Mouse (Mus musculus): ENCODE measurements around the gene Mad1l1.

The Mad1l1 gene

DNA sequence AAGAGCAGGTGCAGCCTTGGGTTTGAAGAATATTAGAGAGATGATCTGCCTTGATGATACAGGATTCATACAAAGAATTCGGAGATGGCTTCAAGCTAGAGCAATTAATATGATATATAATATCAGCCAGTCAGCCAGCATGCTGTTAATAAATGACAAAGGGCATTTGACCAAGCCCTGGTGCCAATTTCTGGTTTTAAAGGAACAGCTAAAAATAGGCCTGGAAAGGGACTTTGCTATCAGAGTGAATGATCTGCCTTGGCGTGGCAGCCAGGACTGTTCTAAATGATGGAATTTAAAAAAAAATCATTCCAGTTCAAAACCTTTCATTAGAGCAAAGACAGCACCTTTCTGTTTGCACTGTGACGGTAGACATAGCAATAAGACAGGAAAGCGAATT lies 361.6 kb downstream of the Mad1l1 start:
- no peak for DNase-seq (ENCODE audit: low read depth, low spot score)
